Mouse (Mus musculus) forebrain, embryonic 13.5 days (tissue): ENCODE results near the gene 9130213A22Rik. TPM values are rescaled to one million over a fixed set of nuclear protein-coding genes. Genes with fewer than 3 reads are reported as not detected.

Experiments used
- ATAC-seq: fragments of 200-750 bp; cut with Nextera tagmentation; 2 replicates; pipeline ENCODE4 v1.8.0; 2017
- H3K27ac ChIP-seq: fragments of 300-500 bp; sonication (generic); 2 replicates; pipeline ENCODE4 v1.5.1; 2015; ENCODE audit warnings: inconsistent platforms, mild to moderate bottlenecking, moderate library complexity
- H3K27me3 ChIP-seq: fragments of 300-500 bp; sonication (generic); 2 replicates; pipeline ENCODE4 v1.6.1; 2015; ENCODE audit warnings: mild to moderate bottlenecking, inconsistent platforms
- H3K36me3 ChIP-seq: fragments of 300-500 bp; sonication (generic); 2 replicates; pipeline ENCODE4 v1.6.1; 2015; ENCODE audit warnings: mild to moderate bottlenecking, inconsistent platforms; ENCODE audit not compliant: poor library complexity, severe bottlenecking
- H3K4me1 ChIP-seq: fragments of 300-500 bp; sonication (generic); 2 replicates; pipeline ENCODE4 v1.6.1; 2015; ENCODE audit warnings: inconsistent platforms
- H3K4me2 ChIP-seq: fragments of 300-500 bp; sonication (generic); 2 replicates; pipeline ENCODE4 v1.6.1; 2015; ENCODE audit warnings: inconsistent platforms, mild to moderate bottlenecking, moderate library complexity
- H3K4me3 ChIP-seq: fragments of 300-500 bp; sonication (generic); 2 replicates; pipeline ENCODE4 v1.5.1; 2015; ENCODE audit warnings: mild to moderate bottlenecking, inconsistent platforms
- H3K9ac ChIP-seq: fragments of 300-500 bp; sonication (generic); 2 replicates; pipeline ENCODE4 v1.6.1; 2015; ENCODE audit warnings: mild to moderate bottlenecking, inconsistent platforms
- H3K9me3 ChIP-seq: fragments of 300-500 bp; sonication (generic); replicated peaks from 2 replicates; pipeline ENCODE4 v1.6.1; 2016; ENCODE audit warnings: inconsistent platforms
- WGBS: fragments of 180-500 bp; shearing (Covaris S2); methylation state at CpG from one replicate; pipeline ENCODE4 v1.1.7; 2015; 5-methylcytosine and 5-hydroxymethylcytosine counted together
- polyA plus RNA-seq: library from polyadenylated mRNA; unstranded; fragments of >200 nt; fragmentation: Nextera tagmentation; extraction: Ambion mirVana; gene quantifications from 2 replicates; pipeline ENCODE4 v1.2.1, GENCODE M21; 2015

The 9130213A22Rik gene
- polyA plus RNA-seq, 1 experiment from 2014 or later, result 0.34 TPM

- peak overlapping the region; percentile 60 for H3K4me2 ChIP-seq
- H3K27ac ChIP-seq, result no peak overlapping the region
- H3K36me3 ChIP-seq, result peaks cover 34% of the 10 kb centered on the region
- WGBS, result 3% methylated on average over 21 of the region's 21 CpGs
- no peaks in the 10 kb centered on the region for H3K9me3 ChIP-seq
- H3K4me3 ChIP-seq, result peak overlapping the region; percentile 48
- H3K4me1 ChIP-seq, result 0 out of 2 replicates have a peak, but pooled peaks cover 6% of the 10 kb centered on the region
- peak overlapping the region; percentile 58 for H3K9ac ChIP-seq
- no peak for ATAC-seq
- H3K27me3 ChIP-seq, result peaks cover 10% of the 10 kb centered on the region
These were observed 11.2 kb downstream of the 9130213A22Rik start for GRCm38 (mm10) chr11:69111051-69111810.

DNA sequence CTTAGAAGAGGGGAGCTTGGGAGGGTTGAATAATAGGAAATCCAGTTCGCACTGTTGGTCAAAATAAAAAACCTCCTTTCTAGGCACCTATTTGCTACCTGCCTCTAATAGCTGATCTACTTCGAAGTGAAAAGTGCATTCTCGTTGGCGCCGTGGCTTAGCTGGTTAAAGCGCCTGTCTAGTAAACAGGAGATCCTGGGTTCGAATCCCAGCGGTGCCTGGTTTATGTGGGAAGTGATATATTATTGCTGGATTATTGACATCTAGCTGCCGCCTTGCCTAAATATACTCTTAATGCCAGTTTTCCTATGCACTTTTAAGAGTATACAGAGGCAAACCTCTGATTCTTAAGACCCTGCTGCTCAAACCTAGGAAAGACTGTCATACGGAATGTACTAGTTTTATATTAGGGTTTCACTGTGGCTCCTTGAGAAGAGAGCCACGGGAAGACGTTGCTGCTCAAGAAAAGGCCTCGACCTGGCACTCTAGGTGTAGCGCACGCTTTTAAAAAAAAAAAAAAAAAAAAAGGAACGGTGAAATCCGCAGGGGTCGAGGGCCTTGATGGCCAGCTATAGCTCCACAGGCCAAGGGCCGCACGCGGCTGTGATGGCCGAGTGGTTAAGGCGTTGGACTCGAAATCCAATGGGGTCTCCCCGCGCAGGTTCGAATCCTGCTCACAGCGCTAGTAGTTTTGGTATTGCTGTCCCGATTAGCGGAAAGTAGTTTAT lies 11.9 kb downstream of the 9130213A22Rik start:
- peak; percentile 77 for ATAC-seq
- 0 out of 2 replicates have a peak, but pooled peaks cover 6% of the 10 kb centered on the region for H3K4me1 ChIP-seq
- H3K4me2 ChIP-seq, result peak overlapping the region; percentile 60
- H3K36me3 ChIP-seq, result peaks cover 41% of the 10 kb centered on the region
- H3K27me3 ChIP-seq, result peaks cover 6% of the 10 kb centered on the region
- H3K9me3 ChIP-seq, result no peaks in the 10 kb centered on the region
- H3K9ac ChIP-seq, result peak overlapping the region; percentile 58
- peak overlapping the region; percentile 48 for H3K4me3 ChIP-seq
- under 1% methylated on average over 30 of the region's 30 CpGs for WGBS
- no peak overlapping the region for H3K27ac ChIP-seq

GRCm38 (mm10) chr11:69109032-69109900 lies 13.1 kb downstream of the 9130213A22Rik start:
- Histone ChIP-seq H3K9ac (no peak overlapping the region), H3K4me3 (no peak overlapping the region), H3K4me2 (no peak overlapping the region), H3K27me3 (peaks cover 3% of the 10 kb centered on the region), H3K4me1 (0 out of 2 replicates have a peak, but pooled peaks cover 6% of the 10 kb centered on the region), H3K36me3 (peaks cover 53% of the 10 kb centered on the region), H3K27ac (no peak overlapping the region), H3K9me3 (no peaks in the 10 kb centered on the region)
- WGBS, result 78% methylated on average over 13 of the region's 13 CpGs
- ATAC-seq, result no peak

DNA sequence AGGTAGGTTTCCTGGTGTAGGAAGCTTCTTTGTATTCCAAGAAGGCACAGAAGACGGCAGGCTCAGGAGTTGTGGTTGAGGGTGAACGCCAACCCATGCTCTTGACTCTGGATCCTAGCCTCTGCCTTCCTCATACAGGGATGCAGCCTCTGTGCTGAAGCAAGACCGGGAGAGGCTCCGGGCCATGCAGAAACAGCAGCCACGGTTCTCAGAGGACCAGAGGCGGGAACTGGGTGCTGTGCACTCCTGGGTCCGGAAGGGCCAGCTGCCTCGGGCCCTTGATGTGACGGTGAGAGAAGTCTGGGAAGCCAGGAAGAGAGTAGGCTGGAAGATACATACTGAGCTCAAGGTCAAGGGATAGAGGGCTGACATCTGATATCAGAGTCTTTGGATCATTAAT lies 14.2 kb downstream of the 9130213A22Rik start:
- H3K9me3 ChIP-seq, result no peaks in the 10 kb centered on the region
- no peak overlapping the region for H3K9ac ChIP-seq
- H3K4me2 ChIP-seq, result no peak overlapping the region
- H3K4me3 ChIP-seq, result no peak overlapping the region
- 88% methylated on average over 9 of the region's 9 CpGs for WGBS
- H3K4me1 ChIP-seq, result 0 out of 2 replicates have a peak, but pooled peaks cover 6% of the 10 kb centered on the region
- H3K27ac ChIP-seq, result no peak overlapping the region
- no peak for ATAC-seq
- no peaks in the 10 kb centered on the region; the same call in 1 of the 2 replicates for H3K27me3 ChIP-seq
- H3K36me3 ChIP-seq, result peaks cover 64% of the 10 kb centered on the region

DNA sequence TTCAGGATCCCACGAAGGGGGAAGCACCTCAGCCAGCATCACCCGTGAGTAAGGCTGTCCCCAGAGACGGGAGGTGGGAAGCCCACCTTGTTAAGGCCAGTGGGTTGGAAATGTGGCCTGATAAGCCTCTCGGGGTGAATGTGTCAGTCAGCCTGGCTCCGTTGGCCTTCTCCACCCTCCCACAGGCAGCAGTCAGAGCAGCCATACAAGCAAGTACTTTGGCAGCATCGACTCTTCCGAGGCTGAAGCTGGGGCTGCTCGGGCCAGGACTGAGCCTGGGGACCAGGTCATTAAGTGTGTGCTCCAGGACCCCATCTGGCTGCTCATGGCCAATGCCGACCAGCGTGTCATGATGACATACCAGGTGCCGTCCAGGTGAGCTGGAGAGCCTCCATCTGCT lies 14.7 kb downstream of the 9130213A22Rik start:
- WGBS, result 86% methylated on average over 11 of the region's 11 CpGs
- Histone ChIP-seq H3K9me3 (no peaks in the 10 kb centered on the region), H3K27me3 (no peaks in the 10 kb centered on the region; the same call in 1 of the 2 replicates), H3K36me3 (peaks cover 69% of the 10 kb centered on the region), H3K4me1 (0 out of 2 replicates have a peak, but pooled peaks cover 6% of the 10 kb centered on the region), H3K4me2 (no peak overlapping the region), H3K4me3 (no peak overlapping the region), H3K27ac (no peak overlapping the region), H3K9ac (no peak overlapping the region)
- no peak for ATAC-seq

GRCm38 (mm10) chr11:69106842-69107241 lies 15.5 kb downstream of the 9130213A22Rik start:
- Histone ChIP-seq H3K4me2 (no peak overlapping the region), H3K27ac (no peak overlapping the region), H3K4me3 (no peak overlapping the region), H3K4me1 (0 out of 2 replicates have a peak, but pooled peaks cover 6% of the 10 kb centered on the region), H3K36me3 (peaks cover 78% of the 10 kb centered on the region), H3K9ac (no peak overlapping the region), H3K27me3 (no peaks in the 10 kb centered on the region), H3K9me3 (no peaks in the 10 kb centered on the region)
- 84% methylated on average over 11 of the region's 11 CpGs for WGBS
- ATAC-seq, result no peak

DNA sequence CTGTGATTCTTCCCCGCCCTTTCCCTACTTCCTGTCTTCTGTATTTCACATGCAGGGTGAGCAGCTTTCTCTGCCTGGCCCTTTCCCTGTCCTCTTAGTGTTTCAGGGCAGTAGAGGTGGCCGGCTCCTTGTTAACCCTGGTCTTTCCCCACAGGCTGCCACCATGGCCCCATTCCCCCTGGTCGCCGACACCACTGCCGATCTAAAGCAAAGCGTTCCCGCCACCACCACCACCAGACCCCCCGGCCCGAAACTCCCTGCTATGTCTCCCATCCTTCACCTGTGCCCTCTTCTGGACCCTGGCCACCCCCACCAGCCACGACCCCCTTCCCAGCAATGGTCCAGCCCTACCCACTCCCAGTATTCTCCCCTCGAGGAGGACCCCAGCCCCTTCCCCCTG lies 16.1 kb downstream of the 9130213A22Rik start:
- no peak overlapping the region for H3K4me2 ChIP-seq
- H3K36me3 ChIP-seq, result peaks cover 83% of the 10 kb centered on the region
- no peak overlapping the region for H3K9ac ChIP-seq
- WGBS, result 86% methylated on average over 11 of the region's 11 CpGs
- no peak for ATAC-seq
- H3K4me3 ChIP-seq, result no peak overlapping the region
- no peak overlapping the region for H3K27ac ChIP-seq
- H3K9me3 ChIP-seq, result no peaks in the 10 kb centered on the region
- no peaks in the 10 kb centered on the region for H3K27me3 ChIP-seq
- H3K4me1 ChIP-seq, result 0 out of 2 replicates have a peak, but pooled peaks cover 2% of the 10 kb centered on the region

DNA sequence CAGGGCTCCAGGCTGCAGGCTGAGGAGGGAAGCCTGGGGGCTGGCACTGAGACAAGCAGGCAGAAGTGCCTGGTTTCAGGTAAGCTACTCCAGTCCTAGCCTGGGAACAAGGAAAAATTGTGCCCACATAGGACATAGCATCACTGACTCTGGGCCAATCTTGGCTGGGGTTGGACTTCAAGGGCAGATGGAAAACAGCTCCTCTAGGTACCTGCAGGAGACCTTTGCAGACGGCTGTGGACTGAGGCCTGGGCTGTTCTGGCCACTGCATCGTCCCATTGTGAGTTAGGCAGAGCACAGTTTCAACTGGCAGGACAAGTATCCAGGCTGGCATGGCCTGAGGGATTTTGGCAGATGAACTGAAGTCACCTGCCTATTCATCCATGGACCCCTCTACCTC lies 16.6 kb downstream of the 9130213A22Rik start:
- Histone ChIP-seq H3K4me2 (no peak overlapping the region), H3K4me3 (no peak overlapping the region), H3K9ac (0 out of 2 replicates have a peak overlapping the region, but pooled peaks have one; percentile 26), H3K27ac (no peak overlapping the region), H3K4me1 (peaks cover 3% of the 10 kb centered on the region; the same call in 1 of the 2 replicates), H3K9me3 (no peaks in the 10 kb centered on the region), H3K27me3 (no peaks in the 10 kb centered on the region), H3K36me3 (peaks cover 88% of the 10 kb centered on the region)
- ATAC-seq, result no peak
- 85% methylated on average over 2 of the region's 2 CpGs for WGBS

DNA sequence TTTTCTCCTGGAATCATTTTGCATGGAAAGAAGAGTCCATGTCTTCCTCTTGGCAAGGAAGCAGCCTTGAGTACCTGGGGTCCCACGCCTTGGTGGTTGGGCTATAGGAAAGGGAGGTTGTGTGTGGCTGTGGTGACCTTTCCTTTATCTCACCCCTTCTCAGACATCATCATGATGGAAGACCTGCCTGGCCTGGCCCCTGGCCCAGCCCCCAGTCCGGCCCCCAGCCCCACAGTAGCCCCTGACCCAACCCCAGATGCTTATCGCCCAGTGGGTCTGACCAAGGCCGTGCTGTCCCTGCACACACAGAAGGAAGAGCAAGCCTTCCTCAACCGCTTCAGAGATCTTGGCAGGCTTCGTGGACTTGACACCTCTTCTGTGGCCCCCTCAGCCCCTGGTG lies 17.2 kb downstream of the 9130213A22Rik start:
- Histone ChIP-seq H3K4me3 (no peak overlapping the region), H3K27ac (no peak overlapping the region), H3K9ac (peak overlapping the region; percentile 26; the same call in 1 of the 2 replicates), H3K4me2 (no peak overlapping the region), H3K4me1 (peaks cover 9% of the 10 kb centered on the region), H3K9me3 (no peaks in the 10 kb centered on the region), H3K36me3 (peaks cover 91% of the 10 kb centered on the region), H3K27me3 (no peaks in the 10 kb centered on the region)
- whole genome bisulfite sequencing, result 93% methylated on average over 6 of the region's 6 CpGs
- no peak for ATAC-seq

DNA sequence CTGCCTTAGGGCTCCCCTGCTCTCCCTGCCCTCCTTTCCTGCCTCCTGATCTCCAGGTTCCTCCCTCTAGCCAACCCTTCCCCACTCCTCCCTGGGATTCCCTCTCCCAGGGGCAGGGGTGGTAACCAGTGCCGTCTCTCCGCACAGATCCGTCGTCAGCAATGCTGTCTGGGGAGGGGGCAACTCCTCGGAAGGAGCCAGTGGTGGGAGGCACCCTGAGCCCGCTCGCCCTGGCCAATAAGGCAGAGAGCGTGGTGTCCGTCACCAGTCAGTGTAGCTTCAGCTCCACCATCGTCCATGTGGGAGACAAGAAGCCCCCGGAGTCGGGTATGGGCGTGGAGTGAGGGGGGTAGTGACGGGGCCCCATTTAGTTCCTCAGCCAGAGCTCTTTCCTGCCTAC lies 17.9 kb downstream of the 9130213A22Rik start:
- Histone ChIP-seq H3K36me3 (peaks cover 89% of the 10 kb centered on the region), H3K27me3 (no peaks in the 10 kb centered on the region), H3K4me3 (no peak overlapping the region), H3K9me3 (no peaks in the 10 kb centered on the region), H3K27ac (no peak overlapping the region), H3K9ac (no peak overlapping the region), H3K4me2 (no peak overlapping the region), H3K4me1 (peaks cover 16% of the 10 kb centered on the region)
- no peak for ATAC-seq
- WGBS, result 88% methylated on average over 14 of the region's 14 CpGs

GRCm38 (mm10) chr11:69103531-69104435 lies 18.6 kb downstream of the 9130213A22Rik start:
- Histone ChIP-seq H3K4me1 (peaks cover 22% of the 10 kb centered on the region), H3K9me3 (no peaks in the 10 kb centered on the region), H3K4me3 (no peak overlapping the region), H3K27me3 (no peaks in the 10 kb centered on the region), H3K4me2 (no peak overlapping the region), H3K9ac (no peak overlapping the region), H3K36me3 (peaks cover 82% of the 10 kb centered on the region), H3K27ac (no peak overlapping the region)
- WGBS, result 92% methylated on average over 15 of the region's 15 CpGs
- no peak for ATAC-seq
